Mouse (Mus musculus): ENCODE results near the gene Gm8300. TPM values are rescaled to one million over a fixed set of nuclear protein-coding genes. Genes with fewer than 3 reads are reported as not detected.

The Gm8300 gene
- polyA plus RNA-seq (2012) = not detected in 2 replicates

GRCm38 (mm10) chr12:87514016-87514415 is at the start of gene Gm8300:
TSS of gene Gm8300 (plus strand) at chr12:87514316.

GRCm38 (mm10) chr12:87471964-87472786 is 41.9 kb upstream of the Gm8300 start, which contains the start of gene Snw1:
TSS of gene Snw1 (minus strand) at chr12:87472274.

GRCm38 (mm10) chr12:87494421-87494820 is 19.7 kb upstream of the Gm8300 start, which contains the start of gene Gm5788:
TSS of gene Gm5788 (plus strand) at chr12:87494721.

Other genes with a start within 250 kb of the Gm8300 start
- gene Vipas39, start 248.1 kb upstream of the Gm8300 start, polyA plus RNA-seq (2012) = 1.6 and 3.7 TPM in 2 replicates
- gene Ahsa1, start 247.8 kb upstream of the Gm8300 start, polyA plus RNA-seq (2012) = 149 and 180 TPM in 2 replicates
- gene Ism2, start 214.6 kb upstream of the Gm8300 start, polyA plus RNA-seq (2012) = not detected in 2 replicates
- gene Sptlc2, start 126.0 kb upstream of the Gm8300 start, polyA plus RNA-seq (2012) = 55.5 and 69.3 TPM in 2 replicates
- 2.4 TPM in 2 replicates for gene Slirp, start 70.4 kb upstream of the Gm8300 start, polyA plus RNA-seq (2012)
- gene Alkbh1, start 70.3 kb upstream of the Gm8300 start, polyA plus RNA-seq (2012) = 33.0 and 33.2 TPM in 2 replicates
- 19.4 and 22.2 TPM in 2 replicates for gene Snw1, start 42.0 kb upstream of the Gm8300 start, polyA plus RNA-seq (2012)
- gene Gm5788, start 19.6 kb upstream of the Gm8300 start, polyA plus RNA-seq (2012) = not detected in 2 replicates
- gene Oog1, start 88.4 kb downstream of the Gm8300 start, polyA plus RNA-seq (2012) = not detected in 2 replicates
- gene Gm4027, start 104.6 kb downstream of the Gm8300 start, polyA plus RNA-seq (2012) = not detected in 2 replicates
- not detected in 2 replicates for gene Gm16381, start 130.3 kb downstream of the Gm8300 start, polyA plus RNA-seq (2012)

Measured in megakaryocyte-erythroid progenitor cell, adult 5 weeks (primary cell).